Mouse (Mus musculus): ENCODE results near the gene Slc44a5. TPM values are rescaled to one million over a fixed set of nuclear protein-coding genes. Genes with fewer than 3 reads are reported as not detected.

Slc44a5 gene
- total RNA-seq, 2 experiments from 2014 or later, result 14.7 to 17.4 TPM

DNA sequence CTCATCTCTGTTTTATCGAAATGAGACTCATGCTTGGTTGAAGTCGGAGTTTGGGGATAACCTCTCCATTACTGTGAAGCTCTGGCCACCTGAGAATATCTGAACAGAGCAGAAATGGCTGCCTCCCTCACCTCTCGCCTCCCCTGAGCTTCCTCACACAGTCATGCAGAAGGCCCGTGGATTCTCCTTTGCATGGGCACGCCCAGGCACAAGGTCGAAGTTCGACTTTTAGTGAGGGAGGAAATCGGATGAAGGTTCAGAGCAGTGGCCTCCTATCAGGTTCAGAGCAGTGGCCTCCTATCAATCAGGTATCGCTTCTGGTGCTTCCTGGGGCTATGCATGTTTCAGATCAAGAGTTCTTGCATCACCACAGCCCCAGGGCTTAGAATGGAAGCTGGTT lies 295.1 kb downstream of the Slc44a5 start:
- intact Hi-C loops (cut with DNase I), result no loop called here
- no peak for DNase-seq (ENCODE audit: extremely low spot score in 1 of 2, low spot score in 2 of 2)

DNA sequence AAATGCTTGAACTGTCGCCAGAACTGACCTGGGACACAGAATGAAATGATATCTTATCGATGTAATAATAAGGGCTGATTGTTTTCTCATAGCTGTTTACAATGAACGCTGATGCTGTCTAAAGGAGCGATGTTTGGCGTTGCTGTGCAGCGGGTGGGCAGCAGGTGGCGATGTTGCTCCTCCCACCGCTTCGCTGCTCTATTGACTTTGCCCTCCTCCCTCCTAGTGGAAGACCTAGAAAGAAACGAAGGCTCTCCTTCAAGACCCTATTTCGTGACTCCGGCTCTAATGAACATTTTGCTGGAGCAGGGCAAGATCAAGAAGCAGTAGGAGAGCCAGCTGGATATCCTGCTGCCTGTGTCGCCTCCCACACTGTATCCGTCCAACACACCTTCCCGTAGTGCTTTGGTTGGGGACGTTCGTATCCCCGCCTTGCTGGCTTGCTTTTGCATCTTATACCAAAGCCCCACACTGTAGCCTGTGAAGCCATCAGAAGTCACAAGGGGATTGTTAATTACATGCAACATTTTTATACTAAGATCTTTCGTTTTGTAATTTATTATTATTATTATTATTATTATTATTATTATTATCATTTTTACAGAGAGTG lies 296.6 kb downstream of the Slc44a5 start:
- DNase-seq (ENCODE audit: extremely low spot score in 1 of 2, low spot score in 2 of 2), result peak; percentile 64 to 77
- intact Hi-C loops (cut with DNase I), result loop anchor here (1.0 kb wide), 1 partner anchor 302 kb away; no protein-coding TSS in a partner anchor

DNA sequence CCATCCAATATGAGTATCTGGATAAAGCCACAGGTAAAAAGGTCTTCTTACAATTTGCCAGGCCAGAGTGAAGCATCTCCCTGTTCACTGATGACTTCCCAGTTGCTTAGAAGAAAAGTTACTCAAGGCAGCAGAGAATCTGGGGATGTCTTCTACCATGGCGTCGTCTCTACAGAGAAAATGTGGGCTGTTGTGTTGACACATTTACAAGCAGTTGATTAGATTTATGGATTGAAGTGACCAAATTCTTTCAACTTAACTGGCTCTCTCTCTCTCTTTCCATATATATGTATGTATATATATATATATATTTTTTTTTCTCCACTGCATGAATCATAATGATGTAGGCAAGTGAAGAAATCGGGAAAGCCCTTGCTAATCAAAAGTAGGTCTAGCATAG lies 301.4 kb downstream of the Slc44a5 start:
- intact Hi-C loops (cut with DNase I), result no loop called here

DNA sequence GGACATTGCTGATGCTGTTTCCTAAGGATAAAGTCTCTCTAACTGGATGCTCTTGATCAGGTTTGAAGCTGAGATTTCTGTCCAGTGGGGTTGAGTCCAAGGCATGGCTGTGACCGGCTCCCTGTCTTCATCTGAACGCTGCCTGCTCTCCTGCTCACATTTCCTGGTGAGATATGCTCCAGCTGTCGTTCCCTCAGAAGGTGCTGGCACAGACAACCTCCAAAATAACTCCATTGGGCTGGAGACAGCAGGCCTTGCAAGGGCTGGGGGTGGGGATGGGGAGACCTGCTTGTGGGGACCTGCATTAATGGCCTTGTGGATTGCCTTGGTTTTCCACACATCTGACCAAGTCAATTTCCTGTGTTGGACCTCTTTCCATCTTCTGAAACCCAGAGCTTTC lies 311.0 kb downstream of the Slc44a5 start:
- no peak for DNase-seq (ENCODE audit: extremely low spot score in 1 of 2, low spot score in 2 of 2)
- intact Hi-C loops (cut with DNase I), result no loop called here

More for the DNA sequence above, 301.4 kb downstream of the Slc44a5 start:
- DNase-seq (ENCODE audit: extremely low spot score in 1 of 2, low spot score in 2 of 2), result no peak

DNA sequence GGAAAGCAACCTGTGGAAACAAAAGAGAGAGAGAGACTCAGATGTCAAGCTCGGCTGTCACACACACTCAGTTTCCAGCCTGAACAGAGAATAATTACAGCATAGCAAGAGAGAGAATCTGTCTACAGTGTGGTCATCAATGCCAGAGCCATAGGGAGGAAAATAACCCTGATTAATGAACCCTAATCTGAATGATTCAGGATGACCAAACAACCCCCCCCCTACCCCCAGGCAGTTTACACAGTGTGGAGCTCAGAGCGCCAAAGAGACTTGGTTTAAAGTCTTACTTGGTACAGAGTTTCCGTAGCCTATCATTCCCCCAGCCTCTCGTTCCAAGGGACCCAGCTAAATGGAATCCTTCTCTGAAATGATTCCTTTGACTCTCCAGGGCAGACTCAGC lies 312.1 kb downstream of the Slc44a5 start:
- intact Hi-C loops (cut with DNase I), result no loop called here
- DNase-seq (ENCODE audit: extremely low spot score in 1 of 2, low spot score in 2 of 2), result no peak

DNA sequence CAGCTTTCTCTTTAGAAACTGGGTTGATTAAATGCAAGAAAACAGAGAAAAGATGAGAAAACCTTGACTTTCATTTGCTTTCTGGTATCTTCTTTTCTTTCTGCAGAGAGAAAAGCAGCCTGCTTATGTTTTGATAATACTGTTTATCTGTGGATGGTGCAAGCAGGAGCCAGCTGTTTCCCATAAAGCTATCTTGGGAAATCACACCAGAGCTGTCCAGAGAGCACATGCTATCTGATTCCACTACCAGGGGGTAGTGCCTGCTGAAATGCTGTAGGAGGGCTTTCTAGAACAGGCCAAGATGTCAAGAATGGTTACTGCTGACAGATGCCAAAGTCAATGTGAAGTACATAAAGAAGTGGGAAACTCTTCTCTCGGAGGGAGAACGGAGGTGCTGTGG lies 314.0 kb downstream of the Slc44a5 start:
- intact Hi-C loops (cut with DNase I), result no loop called here
- DNase-seq (ENCODE audit: extremely low spot score in 1 of 2, low spot score in 2 of 2), result no peak

DNA sequence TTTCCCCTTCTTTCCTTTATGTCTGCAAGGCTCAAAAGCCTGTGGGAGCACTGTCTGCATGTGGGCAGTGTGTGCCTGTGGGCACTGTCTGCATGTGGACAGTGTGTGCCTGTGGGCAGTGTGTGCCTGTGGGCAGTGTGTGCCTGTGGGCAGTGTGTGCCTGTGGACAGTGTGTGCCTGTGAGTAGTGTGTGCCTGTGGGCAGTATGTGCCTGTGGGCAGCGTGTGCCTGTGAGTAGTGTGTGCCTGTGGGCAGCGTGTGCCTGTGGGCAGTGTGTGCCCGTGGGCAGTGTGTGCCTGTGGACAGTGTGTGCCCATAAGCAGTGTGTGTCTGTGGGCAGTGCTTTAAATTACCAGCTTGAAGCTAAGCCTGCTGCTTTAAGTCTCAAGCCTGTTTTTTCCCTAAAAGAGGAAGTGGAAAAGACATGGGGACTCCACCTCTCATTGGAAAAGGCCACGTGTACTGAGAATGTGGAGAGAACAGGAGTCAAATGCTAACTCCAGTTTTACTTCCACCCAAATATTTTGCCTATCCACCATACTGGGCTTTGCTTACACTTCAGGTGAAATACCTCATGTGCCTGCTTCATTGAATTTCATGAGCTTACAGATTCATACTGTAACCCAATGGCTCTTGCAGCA lies 315.3 kb downstream of the Slc44a5 start:
- intact Hi-C loops (cut with DNase I), result no loop called here
- DNase-seq (ENCODE audit: extremely low spot score in 1 of 2, low spot score in 2 of 2), result no peak

DNA sequence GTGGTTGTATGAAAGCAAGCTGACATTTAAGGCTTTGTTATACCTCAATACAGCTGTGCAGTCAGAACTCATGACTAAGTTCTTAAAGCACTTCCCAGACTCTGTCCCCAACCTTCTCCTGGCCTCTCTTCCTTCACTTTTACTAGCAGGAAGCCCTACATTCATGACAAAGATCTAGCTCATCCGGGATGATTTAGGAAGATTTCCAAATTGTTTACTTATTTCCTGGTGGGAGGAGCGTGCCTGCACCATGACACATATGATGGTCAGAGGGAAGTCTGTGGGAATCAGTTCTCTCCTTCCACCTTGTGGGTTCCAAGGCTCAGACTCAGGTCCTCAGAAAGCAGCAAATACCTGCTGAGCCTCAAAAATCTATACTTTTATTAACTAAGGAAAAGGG lies 317.1 kb downstream of the Slc44a5 start:
- intact Hi-C loops (cut with DNase I), result no loop called here
- no peak for DNase-seq (ENCODE audit: extremely low spot score in 1 of 2, low spot score in 2 of 2)

DNA sequence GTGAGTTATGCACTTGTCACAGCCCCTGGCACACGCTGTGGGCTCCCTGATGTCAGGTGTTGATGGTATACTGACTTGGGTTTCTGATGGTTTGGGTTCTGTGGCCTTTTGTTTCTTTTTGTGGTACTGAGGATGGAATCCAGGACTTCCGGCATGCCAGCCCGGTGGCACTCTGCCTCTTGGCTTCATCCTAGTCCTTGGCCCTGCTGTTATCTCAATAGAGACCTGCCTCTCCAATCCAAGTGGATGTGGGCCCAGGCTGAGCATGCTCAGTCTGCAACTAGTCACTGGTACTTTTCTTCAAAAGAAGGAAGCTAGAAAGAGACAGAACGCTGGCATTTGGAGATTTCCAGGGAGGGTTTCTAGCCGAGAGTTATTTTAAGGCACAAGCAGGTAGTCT lies 318.9 kb downstream of the Slc44a5 start:
- DNase-seq (ENCODE audit: extremely low spot score in 1 of 2, low spot score in 2 of 2), result no peak
- intact Hi-C loops (cut with DNase I), result no loop called here

DNA sequence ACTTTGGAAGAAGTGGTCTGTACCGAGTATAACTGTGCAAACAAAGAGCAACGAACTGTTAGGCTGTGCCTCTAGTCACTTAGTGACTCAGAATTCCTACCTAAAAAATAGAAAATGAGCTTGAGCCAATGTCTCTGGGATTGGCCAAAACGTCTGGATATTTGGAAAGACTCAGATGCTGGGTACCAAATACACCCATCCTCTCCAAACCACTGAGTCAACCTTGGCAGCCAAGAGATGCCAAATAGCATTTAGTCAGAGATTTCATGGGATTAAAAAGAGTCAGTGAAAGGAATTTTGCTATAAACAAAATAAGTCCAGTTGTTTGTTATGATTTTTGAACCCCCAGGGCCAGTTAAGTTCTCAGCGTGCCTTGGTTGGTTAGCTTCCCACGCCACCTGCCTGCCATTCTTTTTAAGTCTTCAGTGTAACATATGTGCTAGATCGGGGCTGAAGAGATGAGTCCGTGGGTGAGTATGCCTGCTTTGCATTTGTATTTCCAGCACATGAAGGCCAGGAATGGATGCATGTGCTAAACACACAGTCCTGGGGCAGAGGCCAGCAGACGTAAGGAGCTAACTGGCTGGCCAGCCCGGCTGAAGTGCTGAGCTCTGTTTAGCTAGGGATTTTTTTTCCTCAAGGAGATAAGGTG lies 320.7 kb downstream of the Slc44a5 start:
- no peak for DNase-seq (ENCODE audit: extremely low spot score in 1 of 2, low spot score in 2 of 2)
- intact Hi-C loops (cut with DNase I), result no loop called here

DNA sequence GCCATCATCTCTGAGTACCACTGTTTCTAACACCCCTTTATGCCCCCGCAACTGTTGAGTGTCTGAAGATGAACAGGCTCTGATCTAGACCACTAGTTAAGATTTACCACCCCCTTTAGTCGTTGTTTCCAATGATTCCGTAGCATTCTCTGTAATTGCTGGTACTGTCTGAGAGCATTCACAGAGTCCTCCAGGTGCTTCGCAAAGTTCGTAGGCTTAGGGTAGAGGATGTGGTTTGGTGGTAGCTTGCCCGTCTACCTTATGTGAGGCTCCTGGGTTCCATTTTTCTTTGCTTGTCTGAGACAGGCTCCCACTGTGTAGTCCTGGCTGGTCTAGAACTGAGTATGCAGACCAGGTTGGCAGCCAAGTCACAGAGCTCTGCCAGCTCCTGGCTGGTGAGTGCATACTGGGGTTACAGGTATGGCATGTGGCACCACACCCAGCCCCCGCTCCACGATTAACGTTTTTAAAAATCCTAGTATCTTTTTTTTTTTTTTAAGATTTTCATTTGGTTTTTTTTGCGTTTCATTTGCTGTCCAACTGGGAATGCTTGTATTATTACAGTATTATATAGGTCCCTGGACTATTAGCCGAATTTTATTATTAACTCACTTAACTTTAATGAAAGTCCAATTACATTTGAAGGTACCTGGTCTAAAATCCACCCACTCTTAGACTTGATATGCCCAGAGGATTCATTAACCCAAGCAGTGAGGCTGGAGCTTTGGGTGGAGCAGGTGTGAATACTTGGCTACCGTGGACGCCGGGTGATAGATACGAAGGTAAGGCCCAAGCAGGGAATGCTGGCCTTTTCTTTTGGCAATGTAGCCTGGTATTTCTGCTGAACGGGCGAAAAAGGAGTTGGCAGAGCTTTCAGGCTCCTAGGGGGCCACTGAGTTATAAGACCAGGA lies 321.9 kb downstream of the Slc44a5 start:
- intact Hi-C loops (cut with DNase I), result no loop called here
- no peak for DNase-seq (ENCODE audit: extremely low spot score in 1 of 2, low spot score in 2 of 2)

DNA sequence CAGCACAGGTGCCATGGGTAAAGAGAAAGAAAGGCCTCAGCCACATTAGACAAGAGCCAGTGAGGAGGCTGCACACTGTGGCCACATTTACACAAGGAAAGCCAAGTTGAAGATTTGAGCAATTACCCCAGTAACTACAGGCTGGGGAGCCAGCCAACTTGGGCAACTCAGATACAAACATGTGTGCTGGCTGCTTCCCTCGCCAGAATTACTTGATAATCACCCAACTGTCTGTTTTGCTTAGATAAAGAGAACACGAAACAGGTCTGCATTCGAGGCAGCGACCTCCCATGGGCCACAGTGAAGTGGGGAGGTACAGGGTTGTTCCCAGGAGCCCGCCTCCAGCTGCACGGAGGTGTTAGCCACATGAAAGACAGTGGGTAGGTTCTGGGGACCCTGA lies 324.3 kb downstream of the Slc44a5 start:
- no peak for DNase-seq (ENCODE audit: extremely low spot score in 1 of 2, low spot score in 2 of 2)
- intact Hi-C loops (cut with DNase I), result no loop called here

DNA sequence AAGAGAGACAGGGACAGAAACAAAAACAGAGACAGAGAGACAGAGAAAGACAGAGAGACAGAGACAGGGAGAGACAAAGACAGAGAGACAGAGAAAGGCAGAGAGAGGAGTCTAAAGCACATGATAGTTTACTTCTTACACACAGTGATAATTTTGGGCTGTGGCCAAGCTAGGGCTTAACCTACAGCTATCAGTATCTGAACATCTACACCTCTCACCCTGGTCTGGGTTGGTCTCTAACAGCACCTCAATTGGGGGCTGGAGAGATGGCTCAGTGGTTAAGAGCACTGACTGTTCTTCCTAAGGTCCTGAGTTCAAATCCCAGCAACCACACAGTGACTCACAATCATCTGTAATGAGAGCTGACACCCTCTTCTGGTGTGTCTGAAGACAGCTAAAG lies 325.3 kb downstream of the Slc44a5 start:
- no peak for DNase-seq (ENCODE audit: extremely low spot score in 1 of 2, low spot score in 2 of 2)
- intact Hi-C loops (cut with DNase I), result no loop called here

DNA sequence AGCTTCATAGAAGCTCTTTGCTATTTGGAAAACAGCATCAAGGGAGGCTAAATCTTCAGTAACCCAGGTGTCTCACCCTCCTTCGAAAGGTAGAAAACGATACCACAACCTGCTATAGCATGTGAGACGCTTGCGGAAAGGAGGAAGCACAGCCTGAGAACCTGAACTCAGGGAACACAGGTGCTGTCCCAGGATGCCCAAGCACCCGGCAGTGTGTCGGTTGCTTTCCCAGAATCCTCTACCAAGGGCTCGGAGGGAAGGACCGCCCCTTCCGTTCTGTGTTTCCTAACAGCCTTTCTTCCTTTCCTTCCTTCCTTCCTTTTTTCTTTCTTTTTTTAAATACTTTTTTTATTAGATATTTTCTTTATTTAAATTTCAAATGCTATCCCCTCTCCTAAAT lies 326.8 kb downstream of the Slc44a5 start:
- intact Hi-C loops (cut with DNase I), result no loop called here
- DNase-seq (ENCODE audit: extremely low spot score in 1 of 2, low spot score in 2 of 2), result no peak

DNA sequence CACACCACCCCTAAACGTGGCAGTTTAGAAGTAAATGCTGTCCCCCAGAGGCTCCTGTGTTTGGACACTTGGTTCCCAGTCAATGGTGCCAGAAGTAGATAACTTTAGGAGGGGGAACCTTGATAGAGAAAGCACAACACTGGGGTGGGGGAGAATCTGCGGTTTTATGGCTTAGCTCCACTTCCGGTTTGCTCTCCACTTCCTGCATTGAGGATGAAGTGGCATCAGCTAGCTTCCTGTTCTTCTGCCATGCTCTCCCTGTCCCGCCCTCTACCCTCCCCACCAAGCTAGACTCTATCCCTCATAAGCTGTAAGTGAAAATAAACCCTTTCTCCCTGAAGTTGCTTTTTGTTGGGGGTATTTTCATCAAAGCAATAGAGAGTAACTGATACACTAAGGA lies 327.9 kb downstream of the Slc44a5 start:
- no peak for DNase-seq (ENCODE audit: extremely low spot score in 1 of 2, low spot score in 2 of 2)
- intact Hi-C loops (cut with DNase I), result no loop called here

DNA sequence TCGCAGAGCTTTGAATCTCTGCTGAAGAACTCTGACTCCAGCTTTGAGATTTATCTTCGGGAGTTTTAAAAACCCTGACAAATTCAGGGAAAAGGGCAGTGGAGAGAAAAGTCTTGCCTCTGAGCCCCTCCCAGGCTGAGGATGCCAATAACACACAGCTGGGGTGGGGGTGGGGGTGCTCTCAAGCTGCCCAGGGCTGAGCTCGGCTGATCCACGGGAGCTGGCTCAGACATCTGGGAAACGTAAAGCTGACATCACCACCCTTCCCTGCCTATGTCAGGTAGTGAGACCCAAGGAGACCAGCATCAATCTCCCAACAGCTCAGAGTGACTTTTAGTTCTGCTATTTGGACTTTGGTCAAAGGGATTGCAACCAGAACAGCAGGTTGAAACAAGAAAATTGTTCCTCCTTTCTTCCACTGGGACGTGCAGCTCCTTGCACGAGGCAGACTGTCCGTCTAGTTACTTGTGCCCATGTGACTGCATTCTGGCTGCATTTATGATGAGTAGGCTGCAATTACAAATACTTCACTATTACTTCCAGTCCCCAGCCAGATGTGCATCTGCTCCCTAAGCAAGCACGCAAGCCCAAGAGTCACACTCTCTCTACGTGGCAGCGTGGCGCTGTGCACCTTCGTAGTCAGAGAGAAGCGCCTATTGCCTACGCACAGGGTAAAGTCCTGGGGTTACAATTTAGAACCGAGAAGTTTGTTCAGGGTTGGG lies 332.1 kb downstream of the Slc44a5 start:
- DNase-seq (ENCODE audit: extremely low spot score in 1 of 2, low spot score in 2 of 2), result no peak
- intact Hi-C loops (cut with DNase I), result no loop called here

DNA sequence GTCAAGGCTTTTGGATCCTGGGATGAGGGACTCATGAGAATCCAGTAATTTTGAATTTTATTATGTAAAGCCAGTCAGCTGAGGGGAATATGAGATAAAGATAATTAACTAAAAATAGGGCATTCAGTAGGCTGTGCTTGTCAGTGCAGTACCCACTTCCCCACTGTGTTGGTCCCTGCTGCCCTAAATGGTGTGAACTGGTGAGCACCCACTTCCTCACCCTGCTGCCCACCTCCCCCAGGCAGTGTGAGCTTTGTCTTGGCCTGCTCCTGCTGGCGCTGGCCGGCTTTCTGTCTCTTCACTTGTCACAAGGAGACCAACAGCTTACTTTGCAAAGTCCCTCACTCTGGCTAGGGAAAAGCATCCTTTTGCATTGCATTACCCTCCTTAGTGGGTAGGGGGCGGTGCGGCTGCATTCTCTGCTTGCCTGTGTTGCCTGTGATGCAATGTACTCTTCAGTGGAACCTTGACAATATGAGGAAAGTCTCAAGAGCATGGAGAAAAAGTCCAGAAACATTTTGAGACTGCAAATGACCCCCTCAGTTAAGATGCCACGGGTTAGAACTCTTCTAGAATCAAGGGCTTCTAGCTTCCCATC lies 344.5 kb downstream of the Slc44a5 start:
- DNase-seq (ENCODE audit: extremely low spot score in 1 of 2, low spot score in 2 of 2), result no peak

More for the DNA sequence above, 344.5 kb downstream of the Slc44a5 start:
- intact Hi-C loops (cut with DNase I), result no loop called here

Data from left cerebral cortex, postnatal 10 days (tissue).